Mouse (Mus musculus): ENCODE measurements around the gene Hoxb8. TPM values are rescaled to one million over a fixed set of nuclear protein-coding genes. Genes with fewer than 3 reads are reported as not detected.

The Hoxb8 gene
- polyA plus RNA-seq, 1 experiment from 2014 or later: 0.63 TPM

GRCm38 (mm10) chr11:96314671-96315343, 33.1 kb downstream of the Hoxb8 start:
- Histone ChIP-seq H3K27me3 (ENCODE audit: control insufficient read depth, insufficient read depth, low read length) (peaks cover 97% of the 10 kb centered on the region), H3K4me1 (ENCODE audit: control insufficient read depth, insufficient read depth, low read length) (no peaks in the 10 kb centered on the region; the same call in none of the 2 replicates), H3K4me2 (ENCODE audit: low read depth, low read length) (no peak overlapping the region), H3K4me3 (ENCODE audit: low read depth, low read length) (no peak overlapping the region; the same call in none of the 2 replicates), H3K9ac (replicated peaks; ENCODE audit: low read length) (no peak overlapping the region), H3K27ac (replicated peaks; ENCODE audit: low read depth, low read length) (no peak overlapping the region), H3K9me3 (replicated peaks; ENCODE audit: control insufficient read depth, low read length) (no peaks in the 10 kb centered on the region), H3K36me3 (replicated peaks; ENCODE audit: control insufficient read depth, insufficient read depth, low read depth, low read length) (no peaks in the 10 kb centered on the region)
- no peak for DNase-seq (ENCODE audit: low spot score)
- ATAC-seq (replicated peaks; ENCODE audit: insufficient number of reproducible peaks, low FRiP score, low TSS enrichment, low read depth): no peak
- WGBS: under 1% methylated on average over 34 of the region's 34 CpGs

GRCm38 (mm10) chr11:96315344-96315681, 33.6 kb downstream of the Hoxb8 start:
- H3K27me3 ChIP-seq (ENCODE audit: control insufficient read depth, insufficient read depth, low read length): peaks cover 97% of the 10 kb centered on the region
- no peak overlapping the region for H3K4me2 ChIP-seq (ENCODE audit: low read depth, low read length)
- no peak overlapping the region for H3K9ac ChIP-seq (replicated peaks; ENCODE audit: low read length)
- no peaks in the 10 kb centered on the region for H3K9me3 ChIP-seq (replicated peaks; ENCODE audit: control insufficient read depth, low read length)
- no peak overlapping the region; the same call in 1 of the 2 replicates for H3K4me3 ChIP-seq (ENCODE audit: low read depth, low read length)
- no peak overlapping the region for H3K27ac ChIP-seq (replicated peaks; ENCODE audit: low read depth, low read length)
- 2% methylated on average over 5 of the region's 5 CpGs for WGBS
- ATAC-seq (replicated peaks; ENCODE audit: insufficient number of reproducible peaks, low FRiP score, low TSS enrichment, low read depth) (no peak), DNase-seq (ENCODE audit: low spot score) (no peak)
- H3K4me1 ChIP-seq (ENCODE audit: control insufficient read depth, insufficient read depth, low read length): no peaks in the 10 kb centered on the region; the same call in none of the 2 replicates
- no peaks in the 10 kb centered on the region for H3K36me3 ChIP-seq (replicated peaks; ENCODE audit: control insufficient read depth, insufficient read depth, low read depth, low read length)

DNA sequence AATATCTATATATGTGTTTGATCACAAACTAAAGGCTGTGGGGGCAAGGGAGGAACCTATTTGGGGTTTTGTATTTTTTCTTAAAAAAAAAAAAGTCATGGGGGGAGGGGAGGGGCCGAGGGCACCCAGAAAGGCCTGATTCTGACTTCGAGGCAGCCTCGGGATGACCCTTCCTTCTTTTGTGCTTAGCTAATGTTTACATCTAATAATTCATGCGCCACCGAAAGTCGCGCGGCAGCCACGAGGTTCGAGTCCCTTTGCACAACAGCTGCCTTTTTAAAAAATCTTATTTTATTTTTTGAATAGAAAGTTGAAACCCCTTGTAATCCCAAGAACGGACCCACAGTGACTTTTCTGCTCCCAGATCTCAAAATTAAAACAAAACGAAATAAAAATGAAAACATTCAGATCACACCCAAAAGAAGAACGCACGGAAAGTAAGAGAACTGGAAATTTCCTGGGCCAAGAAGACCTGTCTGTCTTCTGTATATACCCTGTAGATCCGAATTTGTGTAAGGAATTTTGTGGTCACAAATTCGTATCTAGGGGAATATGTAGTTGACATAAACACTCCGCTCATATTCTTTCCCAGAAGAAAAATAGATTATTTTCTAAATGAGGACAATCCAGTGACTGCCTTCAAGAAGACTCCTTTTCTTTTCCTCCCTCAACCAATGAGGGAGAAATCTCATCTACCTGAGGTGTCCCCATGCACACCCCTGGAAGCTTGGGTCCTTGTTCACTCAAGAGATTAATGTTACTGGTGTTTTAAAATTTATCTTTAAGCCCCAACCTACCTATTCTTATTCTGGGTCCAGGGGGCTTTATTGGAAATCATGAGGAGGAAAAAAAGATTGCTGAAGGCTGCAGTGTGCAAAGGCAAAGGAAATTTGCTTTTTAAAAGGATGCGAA, 35.2 kb downstream of the Hoxb8 start:
- Histone ChIP-seq H3K9me3 (replicated peaks; ENCODE audit: control insufficient read depth, low read length) (no peaks in the 10 kb centered on the region), H3K4me1 (ENCODE audit: control insufficient read depth, insufficient read depth, low read length) (no peaks in the 10 kb centered on the region; the same call in none of the 2 replicates), H3K27me3 (ENCODE audit: control insufficient read depth, insufficient read depth, low read length) (peaks cover 94% of the 10 kb centered on the region), H3K4me3 (ENCODE audit: low read depth, low read length) (no peak overlapping the region), H3K27ac (replicated peaks; ENCODE audit: low read depth, low read length) (no peak overlapping the region), H3K9ac (replicated peaks; ENCODE audit: low read length) (no peak overlapping the region), H3K4me2 (ENCODE audit: low read depth, low read length) (no peak overlapping the region), H3K36me3 (replicated peaks; ENCODE audit: control insufficient read depth, insufficient read depth, low read depth, low read length) (no peaks in the 10 kb centered on the region)
- ATAC-seq (replicated peaks; ENCODE audit: insufficient number of reproducible peaks, low FRiP score, low TSS enrichment, low read depth) (no peak), DNase-seq (ENCODE audit: low spot score) (no peak)
- 7% methylated on average over 18 of the region's 18 CpGs for WGBS

DNA sequence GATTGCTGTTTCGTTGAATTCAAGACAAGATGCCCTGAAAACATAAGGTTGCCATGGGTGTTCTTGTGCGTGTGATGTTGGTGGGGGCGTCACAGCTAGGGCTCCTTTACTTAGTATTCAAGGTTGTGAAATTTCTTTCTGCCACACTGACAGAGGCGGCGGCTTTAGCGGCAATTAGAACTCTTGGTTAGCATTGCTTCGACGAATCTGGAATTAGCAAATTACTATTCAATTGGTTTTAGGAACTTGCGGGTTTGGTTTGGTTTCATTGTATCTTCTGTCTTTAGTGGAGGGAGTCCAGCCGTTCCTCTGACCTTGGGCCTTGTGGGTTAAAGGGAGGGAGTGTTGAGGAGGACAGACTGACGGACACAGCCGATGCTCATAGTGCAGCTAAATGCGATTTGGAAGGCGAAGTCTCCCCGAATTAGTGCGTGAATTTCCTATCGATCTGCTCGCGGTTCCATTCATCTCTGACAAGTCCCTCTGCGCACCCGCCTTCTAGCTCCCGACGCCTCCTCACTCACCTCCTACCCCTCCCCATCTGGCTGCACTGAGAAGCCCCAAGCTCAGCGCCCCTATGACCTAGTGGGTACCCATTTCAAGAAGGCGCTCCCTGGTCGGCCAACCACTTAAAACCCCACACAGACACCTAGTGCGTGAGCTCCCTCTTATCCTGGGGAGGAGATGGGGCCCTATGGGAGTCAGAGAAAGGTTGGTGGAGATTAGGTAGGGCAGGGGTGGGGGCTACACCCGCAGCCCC, 36.1 kb downstream of the Hoxb8 start, which contains the start of gene Hoxb4:
TSS of gene Hoxb4 (plus strand) at position 660 of the 760 bp plus-strand sequence.
- DNase-seq (ENCODE audit: low spot score) (no peak), ATAC-seq (replicated peaks; ENCODE audit: insufficient number of reproducible peaks, low FRiP score, low TSS enrichment, low read depth) (no peak)
- H3K9ac ChIP-seq (replicated peaks; ENCODE audit: low read length): peak within 1 kb of the TSS; percentile 44; the same call in 1 of the 2 replicates
- H3K4me1 ChIP-seq (ENCODE audit: control insufficient read depth, insufficient read depth, low read length): no peaks in the 10 kb centered on the region; the same call in none of the 2 replicates
- no peak within 1 kb of the TSS for H3K27ac ChIP-seq (replicated peaks; ENCODE audit: low read depth, low read length)
- no peaks in the 10 kb centered on the region for H3K9me3 ChIP-seq (replicated peaks; ENCODE audit: control insufficient read depth, low read length)
- peaks cover 94% of the 10 kb centered on the region for H3K27me3 ChIP-seq (ENCODE audit: control insufficient read depth, insufficient read depth, low read length)
- H3K4me3 ChIP-seq (ENCODE audit: low read depth, low read length): peak within 1 kb of the TSS; percentile 31
- H3K36me3 ChIP-seq (replicated peaks; ENCODE audit: control insufficient read depth, insufficient read depth, low read depth, low read length): no peaks in the 10 kb centered on the region
- H3K4me2 ChIP-seq (ENCODE audit: low read depth, low read length): peak within 1 kb of the TSS; percentile 36
- WGBS: 2% methylated on average over 28 of the region's 28 CpGs

GRCm38 (mm10) chr11:96318368-96319070, 36.8 kb downstream of the Hoxb8 start:
- DNase-seq (ENCODE audit: low spot score) (peak; percentile 76), ATAC-seq (replicated peaks; ENCODE audit: insufficient number of reproducible peaks, low FRiP score, low TSS enrichment, low read depth) (0 out of 2 replicates have a peak, but pooled peaks have one; percentile 34)
- peak overlapping the region; percentile 36 for H3K4me2 ChIP-seq (ENCODE audit: low read depth, low read length)
- H3K36me3 ChIP-seq (replicated peaks; ENCODE audit: control insufficient read depth, insufficient read depth, low read depth, low read length): no peaks in the 10 kb centered on the region
- H3K9ac ChIP-seq (replicated peaks; ENCODE audit: low read length): peak overlapping the region; percentile 44; the same call in 1 of the 2 replicates
- peaks cover 91% of the 10 kb centered on the region for H3K27me3 ChIP-seq (ENCODE audit: control insufficient read depth, insufficient read depth, low read length)
- peak overlapping the region; percentile 31 for H3K4me3 ChIP-seq (ENCODE audit: low read depth, low read length)
- no peak overlapping the region for H3K27ac ChIP-seq (replicated peaks; ENCODE audit: low read depth, low read length)
- no peaks in the 10 kb centered on the region; the same call in none of the 2 replicates for H3K4me1 ChIP-seq (ENCODE audit: control insufficient read depth, insufficient read depth, low read length)
- H3K9me3 ChIP-seq (replicated peaks; ENCODE audit: control insufficient read depth, low read length): no peaks in the 10 kb centered on the region
- WGBS: under 1% methylated on average over 35 of the region's 45 CpGs

- Histone ChIP-seq H3K36me3 (replicated peaks; ENCODE audit: control insufficient read depth, insufficient read depth, low read depth, low read length) (no peaks in the 10 kb centered on the region), H3K4me2 (ENCODE audit: low read depth, low read length) (peak overlapping the region; percentile 36), H3K4me1 (ENCODE audit: control insufficient read depth, insufficient read depth, low read length) (no peaks in the 10 kb centered on the region; the same call in none of the 2 replicates), H3K27ac (replicated peaks; ENCODE audit: low read depth, low read length) (no peak overlapping the region), H3K4me3 (ENCODE audit: low read depth, low read length) (peak overlapping the region; percentile 31), H3K27me3 (ENCODE audit: control insufficient read depth, insufficient read depth, low read length) (peaks cover 91% of the 10 kb centered on the region), H3K9ac (replicated peaks; ENCODE audit: low read length) (peak overlapping the region; percentile 44; the same call in 1 of the 2 replicates), H3K9me3 (replicated peaks; ENCODE audit: control insufficient read depth, low read length) (no peaks in the 10 kb centered on the region)
- DNase-seq (ENCODE audit: low spot score) (no peak), ATAC-seq (replicated peaks; ENCODE audit: insufficient number of reproducible peaks, low FRiP score, low TSS enrichment, low read depth) (no peak)
- WGBS: 0% methylated on average over 24 of the region's 34 CpGs
These were observed 37.6 kb downstream of the Hoxb8 start for GRCm38 (mm10) chr11:96319071-96319902.

Measured in embryonic facial prominence, embryonic 11.5 days (tissue).